Mouse (Mus musculus): ENCODE data around the gene Mmp8. TPM values are rescaled to one million over a fixed set of nuclear protein-coding genes. Genes with fewer than 3 reads are reported as not detected.

Gene Mmp8
- 0.34 TPM in 1 of 2 replicates, not detected in the other for polyA plus RNA-seq (2015; fragmentation: Nextera tagmentation; extraction: Ambion mirVana)

- Histone ChIP-seq H3K36me3 (no peaks in the 10 kb centered on the region), H3K9me3 (no peaks in the 10 kb centered on the region), H3K4me1 (no peaks in the 10 kb centered on the region), H3K4me2 (no peak within 1 kb of the TSS), H3K27ac (no peak within 1 kb of the TSS), H3K9ac (no peak within 1 kb of the TSS), H3K4me3 (no peak within 1 kb of the TSS), H3K27me3 (no peaks in the 10 kb centered on the region)
- 84% methylated on average over 8 of the region's 8 CpGs for WGBS
- ATAC-seq (ENCODE audit: insufficient number of reproducible peaks, insufficient read depth, low FRiP score, low TSS enrichment, low read depth), result no peak
Observed at GRCm38 (mm10) chr9:7558221-7559017, at the start of gene Mmp8. Mmp8 (plus strand) TSS chr9:7558456.

GRCm38 (mm10) chr9:7509619-7510233 lies 48.5 kb upstream of the Mmp8 start:
- ATAC-seq (ENCODE audit: insufficient number of reproducible peaks, insufficient read depth, low FRiP score, low TSS enrichment, low read depth), result no peak

GRCm38 (mm10) chr9:7517944-7518571 lies 40.2 kb upstream of the Mmp8 start:
- Histone ChIP-seq H3K9me3 (no peaks in the 10 kb centered on the region), H3K4me1 (no peaks in the 10 kb centered on the region), H3K27me3 (no peaks in the 10 kb centered on the region), H3K27ac (no peak overlapping the region), H3K4me3 (no peak overlapping the region), H3K9ac (no peak overlapping the region), H3K36me3 (no peaks in the 10 kb centered on the region), H3K4me2 (no peak overlapping the region)
- ATAC-seq (ENCODE audit: insufficient number of reproducible peaks, insufficient read depth, low FRiP score, low TSS enrichment, low read depth), result no peak
- 69% methylated on average over 4 of the region's 4 CpGs for WGBS

More at GRCm38 (mm10) chr9:7509619-7510233, 48.5 kb upstream of the Mmp8 start:
- Histone ChIP-seq H3K9ac (no peak overlapping the region), H3K27ac (no peak overlapping the region), H3K4me2 (no peak overlapping the region), H3K4me3 (no peak overlapping the region), H3K9me3 (no peaks in the 10 kb centered on the region), H3K27me3 (no peaks in the 10 kb centered on the region), H3K36me3 (no peaks in the 10 kb centered on the region), H3K4me1 (no peaks in the 10 kb centered on the region)
- WGBS, result 88% methylated on average over 10 of the region's 10 CpGs

GRCm38 (mm10) chr9:7526255-7526940 lies 31.9 kb upstream of the Mmp8 start:
- no peak for ATAC-seq (ENCODE audit: insufficient number of reproducible peaks, insufficient read depth, low FRiP score, low TSS enrichment, low read depth)
- 66% methylated on average over 4 of the region's 4 CpGs for WGBS
- H3K4me1 ChIP-seq, result no peaks in the 10 kb centered on the region
- H3K4me3 ChIP-seq, result no peak overlapping the region
- H3K27ac ChIP-seq, result no peak overlapping the region
- H3K4me2 ChIP-seq, result no peak overlapping the region
- H3K36me3 ChIP-seq, result no peaks in the 10 kb centered on the region
- no peaks in the 10 kb centered on the region for H3K27me3 ChIP-seq
- no peak overlapping the region for H3K9ac ChIP-seq
- H3K9me3 ChIP-seq, result no peaks in the 10 kb centered on the region

- Histone ChIP-seq H3K9ac (no peak overlapping the region), H3K4me3 (no peak overlapping the region)
- no peak for ATAC-seq (ENCODE audit: insufficient number of reproducible peaks, insufficient read depth, low FRiP score, low TSS enrichment, low read depth)
Observed at GRCm38 (mm10) chr9:7542763-7543162, 15.5 kb upstream of the Mmp8 start.

GRCm38 (mm10) chr9:7544923-7545457 lies 13.3 kb upstream of the Mmp8 start:
- no peaks in the 10 kb centered on the region for H3K27me3 ChIP-seq

More at GRCm38 (mm10) chr9:7542763-7543162, 15.5 kb upstream of the Mmp8 start:
- Histone ChIP-seq H3K27me3 (no peaks in the 10 kb centered on the region), H3K36me3 (no peaks in the 10 kb centered on the region), H3K4me1 (no peaks in the 10 kb centered on the region), H3K4me2 (no peak overlapping the region), H3K27ac (no peak overlapping the region), H3K9me3 (no peaks in the 10 kb centered on the region)

GRCm38 (mm10) chr9:7545471-7545870 lies 12.8 kb upstream of the Mmp8 start:
- H3K9me3 ChIP-seq, result no peaks in the 10 kb centered on the region
- H3K27ac ChIP-seq, result no peak overlapping the region
- no peaks in the 10 kb centered on the region for H3K36me3 ChIP-seq
- WGBS, result 32% methylated on average over 1 of the region's 1 CpGs
- no peak overlapping the region for H3K9ac ChIP-seq
- ATAC-seq (ENCODE audit: insufficient number of reproducible peaks, insufficient read depth, low FRiP score, low TSS enrichment, low read depth), result no peak
- no peaks in the 10 kb centered on the region for H3K4me1 ChIP-seq
- H3K27me3 ChIP-seq, result no peaks in the 10 kb centered on the region
- no peak overlapping the region for H3K4me3 ChIP-seq
- no peak overlapping the region for H3K4me2 ChIP-seq

More at GRCm38 (mm10) chr9:7544923-7545457, 13.3 kb upstream of the Mmp8 start:
- H3K9me3 ChIP-seq, result no peaks in the 10 kb centered on the region
- no peak overlapping the region for H3K27ac ChIP-seq
- WGBS, result 71% methylated on average over 1 of the region's 1 CpGs
- no peaks in the 10 kb centered on the region for H3K36me3 ChIP-seq
- no peak overlapping the region for H3K4me3 ChIP-seq
- no peaks in the 10 kb centered on the region for H3K4me1 ChIP-seq
- H3K4me2 ChIP-seq, result no peak overlapping the region
- H3K9ac ChIP-seq, result no peak overlapping the region
- ATAC-seq (ENCODE audit: insufficient number of reproducible peaks, insufficient read depth, low FRiP score, low TSS enrichment, low read depth), result no peak

GRCm38 (mm10) chr9:7545920-7546319 lies 12.3 kb upstream of the Mmp8 start:
- no peak overlapping the region for H3K9ac ChIP-seq
- no peak overlapping the region for H3K27ac ChIP-seq
- H3K36me3 ChIP-seq, result no peaks in the 10 kb centered on the region
- no peaks in the 10 kb centered on the region for H3K4me1 ChIP-seq
- ATAC-seq (ENCODE audit: insufficient number of reproducible peaks, insufficient read depth, low FRiP score, low TSS enrichment, low read depth), result no peak
- no peaks in the 10 kb centered on the region for H3K27me3 ChIP-seq
- H3K4me2 ChIP-seq, result no peak overlapping the region
- WGBS, result 92% methylated on average over 7 of the region's 7 CpGs
- H3K4me3 ChIP-seq, result no peak overlapping the region
- no peaks in the 10 kb centered on the region for H3K9me3 ChIP-seq

GRCm38 (mm10) chr9:7551943-7552342 lies 6.3 kb upstream of the Mmp8 start:
- H3K36me3 ChIP-seq, result no peaks in the 10 kb centered on the region
- no peak for ATAC-seq (ENCODE audit: insufficient number of reproducible peaks, insufficient read depth, low FRiP score, low TSS enrichment, low read depth)
- H3K27ac ChIP-seq, result no peak overlapping the region
- H3K4me1 ChIP-seq, result no peaks in the 10 kb centered on the region
- H3K4me2 ChIP-seq, result no peak overlapping the region
- no peaks in the 10 kb centered on the region for H3K9me3 ChIP-seq
- H3K27me3 ChIP-seq, result no peaks in the 10 kb centered on the region
- H3K4me3 ChIP-seq, result no peak overlapping the region
- H3K9ac ChIP-seq, result no peak overlapping the region

- no peak for ATAC-seq (ENCODE audit: insufficient number of reproducible peaks, insufficient read depth, low FRiP score, low TSS enrichment, low read depth)
- 77% methylated on average over 3 of the region's 3 CpGs for WGBS
- Histone ChIP-seq H3K4me3 (no peak overlapping the region), H3K36me3 (no peaks in the 10 kb centered on the region), H3K9ac (no peak overlapping the region), H3K4me1 (no peaks in the 10 kb centered on the region), H3K27ac (no peak overlapping the region), H3K4me2 (no peak overlapping the region), H3K27me3 (no peaks in the 10 kb centered on the region), H3K9me3 (no peaks in the 10 kb centered on the region)
Observed at GRCm38 (mm10) chr9:7553536-7553935, 4.7 kb upstream of the Mmp8 start.

GRCm38 (mm10) chr9:7554382-7554781 lies 3.9 kb upstream of the Mmp8 start:
- H3K9ac ChIP-seq, result no peak overlapping the region
- no peaks in the 10 kb centered on the region for H3K36me3 ChIP-seq
- H3K27me3 ChIP-seq, result no peaks in the 10 kb centered on the region
- no peaks in the 10 kb centered on the region for H3K9me3 ChIP-seq
- H3K4me1 ChIP-seq, result no peaks in the 10 kb centered on the region
- H3K4me3 ChIP-seq, result no peak overlapping the region
- ATAC-seq (ENCODE audit: insufficient number of reproducible peaks, insufficient read depth, low FRiP score, low TSS enrichment, low read depth), result no peak
- H3K4me2 ChIP-seq, result no peak overlapping the region
- no peak overlapping the region for H3K27ac ChIP-seq
- 35% methylated on average over 3 of the region's 3 CpGs for WGBS
